Comparison of ENCODE assay signal across 11 mouse cellular contexts in genomic region chr6:24325215-24325614, GRCm38 (mm10).
A peak's percentile ranks its signal among the peaks of the same experiment; 100 is the strongest.
DNase-seq lines count a peak whose midpoint lies in the region; ATAC-seq and TF ChIP-seq lines count a peak whose summit lies in the region.
"Had no signal": no experiment of that assay in that cellular context is flagged by ENCODE, and none has a peak within 500 bp of the region (broad histone marks: within the 10 kb centered on the region; RNA-seq: fewer than 3 reads in every experiment).

No protein-coding gene starts in this region.

- H3K9me3 ChIP-seq in heart, embryonic 11.5 days (replicated peaks; ENCODE audit: control insufficient read depth, low read length), result no peaks in the 10 kb centered on the region
- H3K9me3 ChIP-seq in lung, embryonic 14.5 days (ENCODE audit: low read depth, low read length), result no peaks in the 10 kb centered on the region
- H3K9me3 ChIP-seq: heart, embryonic 15.5 days; midbrain, embryonic 13.5 days had no signal

- no peak overlapping the region for H3K9ac ChIP-seq in heart, embryonic 11.5 days (ENCODE audit: low read depth, low read length)
- no peak overlapping the region for H3K9ac ChIP-seq in lung, embryonic 14.5 days
- H3K9ac ChIP-seq: heart, embryonic 15.5 days; midbrain, embryonic 13.5 days had no signal

- ATAC-seq in heart, embryonic 11.5 days (replicated peaks; ENCODE audit: insufficient number of reproducible peaks, low FRiP score, low TSS enrichment), result 0 out of 2 replicates have a peak, but pooled peaks have one; percentile 52
- ATAC-seq in lung, embryonic 14.5 days (ENCODE audit: insufficient read depth), result peak; percentile 54; the same call in 1 of the 2 replicates
- ATAC-seq: midbrain, embryonic 13.5 days had no signal

- H3K4me1 ChIP-seq in heart, embryonic 11.5 days (ENCODE audit: control insufficient read depth, insufficient read depth, low read length), result 0 out of 2 replicates have a peak, but pooled peaks cover 2% of the 10 kb centered on the region
- H3K4me1 ChIP-seq in lung, embryonic 14.5 days (ENCODE audit: insufficient read depth), result no peaks in the 10 kb centered on the region
- H3K4me1 ChIP-seq: heart, embryonic 15.5 days; midbrain, embryonic 13.5 days had no signal

- no peak for DNase-seq in heart, adult 18-20 months
- peak; percentile 72 for DNase-seq in lung, embryonic 14.5 days
- no peak for DNase-seq in lung, postnatal 25 days (ENCODE audit: low spot score)
- DNase-seq in cerebellum, adult 9-10 months, result peak; percentile 81
- DNase-seq in left cerebral cortex, postnatal 14 days (ENCODE audit: low spot score in 2 of 2), result peak; percentile 22 to 54
- no peak for DNase-seq in urinary bladder, postnatal 25 days (ENCODE audit: low spot score)
- DNase-seq in urinary bladder, adult 18-20 months (ENCODE audit: low spot score in 2 of 2), result no peak
- DNase-seq: B cell, adult 2 months had no signal

- no peak overlapping the region for H3K4me3 ChIP-seq in heart, embryonic 11.5 days (ENCODE audit: low read depth, low read length)
- no peak overlapping the region for H3K4me3 ChIP-seq in lung, embryonic 14.5 days (ENCODE audit: low read depth, low read length)
- H3K4me3 ChIP-seq: heart, embryonic 15.5 days; midbrain, embryonic 13.5 days had no signal

- no peak overlapping the region for H3K27ac ChIP-seq in heart, embryonic 11.5 days (ENCODE audit: low read depth, low read length)
- H3K27ac ChIP-seq in lung, embryonic 14.5 days (ENCODE audit: low read depth), result no peak overlapping the region
- H3K27ac ChIP-seq: heart, embryonic 15.5 days; midbrain, embryonic 13.5 days had no signal

- H3K4me2 ChIP-seq in heart, embryonic 11.5 days, result no peak overlapping the region
- no peak overlapping the region for H3K4me2 ChIP-seq in lung, embryonic 14.5 days
- H3K4me2 ChIP-seq: heart, embryonic 15.5 days; midbrain, embryonic 13.5 days had no signal

- no peak for TF ChIP-seq CTCF in lung, embryonic 14.5 days (IDR thresholded peaks at IDR 0.05; ENCODE audit: low read depth)

- no peaks in the 10 kb centered on the region for H3K27me3 ChIP-seq in heart, embryonic 11.5 days (ENCODE audit: control insufficient read depth, insufficient read depth, low read length)
- H3K27me3 ChIP-seq in lung, embryonic 14.5 days (ENCODE audit: insufficient read depth, low read length), result no peaks in the 10 kb centered on the region
- H3K27me3 ChIP-seq: heart, embryonic 15.5 days; midbrain, embryonic 13.5 days had no signal

- no peaks in the 10 kb centered on the region for H3K36me3 ChIP-seq in heart, embryonic 11.5 days (ENCODE audit: control insufficient read depth, insufficient read depth, low read length)
- no peaks in the 10 kb centered on the region for H3K36me3 ChIP-seq in lung, embryonic 14.5 days (ENCODE audit: insufficient read depth)
- H3K36me3 ChIP-seq: heart, embryonic 15.5 days; midbrain, embryonic 13.5 days had no signal

- intact Hi-C loops in left cerebral cortex, postnatal 14 days (cut with DNase I), result no loop called here

Comparison
In these comparisons a context has a peak if more than half of its experiments do, and no peak if none do; other contexts are left out.
1. DNase-seq: peak in lung, embryonic 14.5 days (single experiment), cerebellum, adult 9-10 months (single experiment) and left cerebral cortex, postnatal 14 days (2 of 2); none in heart, adult 18-20 months (0 of 2), lung, postnatal 25 days (single experiment), urinary bladder, postnatal 25 days (single experiment) and urinary bladder, adult 18-20 months (0 of 2).